12 mouse cellular contexts compared by ENCODE assay signal in genomic region chr5:124495547-124495946, GRCm38 (mm10). TPM values are rescaled to one million over a fixed set of nuclear protein-coding genes. Genes with fewer than 3 reads are reported as not detected.
DNase-seq lines count a peak whose midpoint lies in the region; ATAC-seq and TF ChIP-seq lines count a peak whose summit lies in the region.
"Had no signal": no experiment of that assay in that cellular context is flagged by ENCODE, and none has a peak within 500 bp of the region (broad histone marks: within the 10 kb centered on the region; RNA-seq: fewer than 3 reads in every experiment).

No protein-coding gene starts in this region.

- 61% methylated on average over 7 of the region's 7 CpGs for WGBS in forebrain, embryonic 13.5 days
- WGBS in forebrain, postnatal 0 days: 52% methylated on average over 7 of the region's 7 CpGs
- WGBS in midbrain, embryonic 12.5 days: 75% methylated on average over 7 of the region's 7 CpGs
- 59% methylated on average over 7 of the region's 7 CpGs for WGBS in midbrain, embryonic 15.5 days

- H3K4me1 ChIP-seq in forebrain, embryonic 13.5 days: 0 out of 2 replicates have a peak, but pooled peaks cover 11% of the 10 kb centered on the region
- no peaks in the 10 kb centered on the region for H3K4me1 ChIP-seq in forebrain, postnatal 0 days (ENCODE audit: insufficient read depth)
- 0 out of 2 replicates have a peak, but pooled peaks cover 7% of the 10 kb centered on the region for H3K4me1 ChIP-seq in midbrain, embryonic 12.5 days
- H3K4me1 ChIP-seq in midbrain, embryonic 15.5 days: no peaks in the 10 kb centered on the region
- H3K4me1 ChIP-seq: stomach, embryonic 15.5 days had no signal

- no peaks in the 10 kb centered on the region for H3K27me3 ChIP-seq in forebrain, embryonic 13.5 days
- H3K27me3 ChIP-seq in forebrain, postnatal 0 days (ENCODE audit: insufficient read depth, low read length): no peaks in the 10 kb centered on the region
- no peaks in the 10 kb centered on the region for H3K27me3 ChIP-seq in midbrain, embryonic 12.5 days
- no peaks in the 10 kb centered on the region for H3K27me3 ChIP-seq in midbrain, embryonic 15.5 days (replicated peaks)
- H3K27me3 ChIP-seq: stomach, embryonic 15.5 days had no signal

- H3K9me3 ChIP-seq in forebrain, embryonic 13.5 days (replicated peaks): no peaks in the 10 kb centered on the region
- no peaks in the 10 kb centered on the region for H3K9me3 ChIP-seq in forebrain, postnatal 0 days (ENCODE audit: low read length)
- H3K9me3 ChIP-seq in midbrain, embryonic 12.5 days: no peaks in the 10 kb centered on the region
- H3K9me3 ChIP-seq in midbrain, embryonic 15.5 days: no peaks in the 10 kb centered on the region
- H3K9me3 ChIP-seq: stomach, embryonic 15.5 days had no signal

- H3K4me3 ChIP-seq in forebrain, embryonic 13.5 days: no peak overlapping the region
- no peak overlapping the region for H3K4me3 ChIP-seq in forebrain, postnatal 0 days (ENCODE audit: low read depth, low read length)
- no peak overlapping the region for H3K4me3 ChIP-seq in midbrain, embryonic 12.5 days
- no peak overlapping the region for H3K4me3 ChIP-seq in midbrain, embryonic 15.5 days
- H3K4me3 ChIP-seq: stomach, embryonic 15.5 days had no signal

- H3K36me3 ChIP-seq in forebrain, embryonic 13.5 days (ENCODE audit: poor library complexity, severe bottlenecking): peaks cover 66% of the 10 kb centered on the region
- peaks cover 33% of the 10 kb centered on the region for H3K36me3 ChIP-seq in forebrain, postnatal 0 days (ENCODE audit: insufficient read depth)
- H3K36me3 ChIP-seq in midbrain, embryonic 12.5 days: peaks cover 52% of the 10 kb centered on the region
- peaks cover 9% of the 10 kb centered on the region; the same call in 1 of the 2 replicates for H3K36me3 ChIP-seq in midbrain, embryonic 15.5 days (replicated peaks)

- no peak overlapping the region for H3K9ac ChIP-seq in forebrain, embryonic 13.5 days
- H3K9ac ChIP-seq in forebrain, postnatal 0 days: no peak overlapping the region
- no peak overlapping the region for H3K9ac ChIP-seq in midbrain, embryonic 12.5 days (replicated peaks)
- H3K9ac ChIP-seq in midbrain, embryonic 15.5 days: no peak overlapping the region
- H3K9ac ChIP-seq: stomach, embryonic 15.5 days had no signal

- DNase-seq in forebrain, postnatal 0 days: no peak
- DNase-seq in mesoderm, embryonic 11.5 days (ENCODE audit: low read depth, low spot score): peak; percentile 36
- DNase-seq in thymus, postnatal 36 days: peak; percentile 46 to 64
- no peak for DNase-seq in layer of hippocampus, postnatal 25 days (ENCODE audit: extremely low spot score in 1 of 2, low spot score in 1 of 2)
- DNase-seq: adrenal gland, postnatal 25 days had no signal

- no peak for TF ChIP-seq CTCF in forebrain, postnatal 0 days (IDR thresholded peaks at IDR 0.05; ENCODE audit: low read depth)

- ATAC-seq in forebrain, embryonic 13.5 days: no peak
- ATAC-seq in forebrain, postnatal 0 days: no peak
- no peak for ATAC-seq in midbrain, embryonic 12.5 days (ENCODE audit: low FRiP score, low read depth)
- no peak for ATAC-seq in midbrain, embryonic 15.5 days (replicated peaks)
- ATAC-seq in erythroblast, adult 5-6 weeks (replicated peaks; ENCODE audit: low FRiP score, poor library complexity, severe bottlenecking): no peak
- ATAC-seq: inflammation-experienced regulatory T-cells, adult 6 months had no signal

- 0 out of 2 replicates have a peak overlapping the region, but pooled peaks have one; percentile 4 for H3K4me2 ChIP-seq in forebrain, embryonic 13.5 days
- no peak overlapping the region for H3K4me2 ChIP-seq in forebrain, postnatal 0 days (ENCODE audit: low read depth)
- H3K4me2 ChIP-seq in midbrain, embryonic 12.5 days (replicated peaks): no peak overlapping the region
- no peak overlapping the region for H3K4me2 ChIP-seq in midbrain, embryonic 15.5 days
- H3K4me2 ChIP-seq: stomach, embryonic 15.5 days had no signal

- peak overlapping the region; percentile 66 for H3K27ac ChIP-seq in forebrain, embryonic 13.5 days
- no peak overlapping the region for H3K27ac ChIP-seq in forebrain, postnatal 0 days (ENCODE audit: low read depth, low read length)
- peak overlapping the region; percentile 1; the same call in 1 of the 2 replicates for H3K27ac ChIP-seq in midbrain, embryonic 12.5 days (replicated peaks)
- no peak overlapping the region for H3K27ac ChIP-seq in midbrain, embryonic 15.5 days
- H3K27ac ChIP-seq: kidney, postnatal 0 days; stomach, embryonic 15.5 days had no signal

RNA-seq across cellular contexts. Expression of gene Snrnp35, which starts 12.6 kb away (rescaled TPM):
- polyA plus RNA-seq in forebrain, embryonic 13.5 days (2015; fragmentation: Nextera tagmentation; extraction: Ambion mirVana): 27.2 and 27.8 TPM in 2 replicates
- total RNA-seq in forebrain, postnatal 0 days (2014; rRNA removed): 15.9 and 16.0 TPM in 2 replicates
- 16.6 and 17.7 TPM in 2 replicates for polyA plus RNA-seq in forebrain, postnatal 0 days (2015; fragmentation: Nextera tagmentation; extraction: Ambion mirVana)
- 26.2 and 28.9 TPM in 2 replicates for polyA plus RNA-seq in midbrain, embryonic 12.5 days (2016; fragmentation: Nextera tagmentation; extraction: Ambion mirVana)
- 18.9 and 19.1 TPM in 2 replicates for polyA plus RNA-seq in midbrain, embryonic 15.5 days (2015; fragmentation: Nextera tagmentation; extraction: Ambion mirVana)
- total RNA-seq in erythroblast, adult 5-6 weeks (2015; ENCODE audit: low replicate concordance): 3.8 TPM in 1 of 2 replicates, not detected in the other
- total RNA-seq in erythroblast, adult 5-6 weeks (2017; ENCODE audit: low replicate concordance): 6.0 and 6.8 TPM in 2 replicates
- 10 to 100 TPM; 20.6 to 25.9 TPM for total RNA-seq in layer of hippocampus, postnatal 25 days (2021)

RNA-seq across cellular contexts. Expression of gene Rilpl2, which starts 17.4 kb away (rescaled TPM):
- 19.3 and 22.3 TPM in 2 replicates for polyA plus RNA-seq in forebrain, embryonic 13.5 days (2015; fragmentation: Nextera tagmentation; extraction: Ambion mirVana)
- total RNA-seq in forebrain, postnatal 0 days (2014; rRNA removed): 37.9 and 38.2 TPM in 2 replicates
- 39.4 and 41.2 TPM in 2 replicates for polyA plus RNA-seq in forebrain, postnatal 0 days (2015; fragmentation: Nextera tagmentation; extraction: Ambion mirVana)
- 19.0 and 20.3 TPM in 2 replicates for polyA plus RNA-seq in midbrain, embryonic 12.5 days (2016; fragmentation: Nextera tagmentation; extraction: Ambion mirVana)
- 24.7 and 25.2 TPM in 2 replicates for polyA plus RNA-seq in midbrain, embryonic 15.5 days (2015; fragmentation: Nextera tagmentation; extraction: Ambion mirVana)
- total RNA-seq in erythroblast, adult 5-6 weeks (2015; ENCODE audit: low replicate concordance): 9.4 and 19.0 TPM in 2 replicates
- 13.1 and 13.4 TPM in 2 replicates for total RNA-seq in erythroblast, adult 5-6 weeks (2017; ENCODE audit: low replicate concordance)
- total RNA-seq in layer of hippocampus, postnatal 25 days (2021): 10 to 100 TPM; 18.7 to 22.7 TPM

RNA-seq across cellular contexts. Expression of gene Rilpl1, which starts 35.6 kb away (rescaled TPM):
- 10.4 and 10.6 TPM in 2 replicates for polyA plus RNA-seq in forebrain, embryonic 13.5 days (2015; fragmentation: Nextera tagmentation; extraction: Ambion mirVana)
- total RNA-seq in forebrain, postnatal 0 days (2014; rRNA removed): 11.8 and 14.4 TPM in 2 replicates
- 9.0 and 10.0 TPM in 2 replicates for polyA plus RNA-seq in forebrain, postnatal 0 days (2015; fragmentation: Nextera tagmentation; extraction: Ambion mirVana)
- 17.0 and 17.6 TPM in 2 replicates for polyA plus RNA-seq in midbrain, embryonic 12.5 days (2016; fragmentation: Nextera tagmentation; extraction: Ambion mirVana)
- polyA plus RNA-seq in midbrain, embryonic 15.5 days (2015; fragmentation: Nextera tagmentation; extraction: Ambion mirVana): 11.8 and 14.3 TPM in 2 replicates
- total RNA-seq in erythroblast, adult 5-6 weeks (2015; ENCODE audit: low replicate concordance): not detected in 2 replicates
- total RNA-seq in erythroblast, adult 5-6 weeks (2017; ENCODE audit: low replicate concordance): 1.1 and 1.6 TPM in 2 replicates
- 10 to 100 TPM; 57.4 to 62.4 TPM for total RNA-seq in layer of hippocampus, postnatal 25 days (2021)

RNA-seq across cellular contexts. Expression of gene Tmed2, which starts 44.9 kb away (rescaled TPM):
- polyA plus RNA-seq in forebrain, embryonic 13.5 days (2015; fragmentation: Nextera tagmentation; extraction: Ambion mirVana): 378 and 389 TPM in 2 replicates
- total RNA-seq in forebrain, postnatal 0 days (2014; rRNA removed): 279 and 319 TPM in 2 replicates
- 354 and 380 TPM in 2 replicates for polyA plus RNA-seq in forebrain, postnatal 0 days (2015; fragmentation: Nextera tagmentation; extraction: Ambion mirVana)
- 376 and 388 TPM in 2 replicates for polyA plus RNA-seq in midbrain, embryonic 12.5 days (2016; fragmentation: Nextera tagmentation; extraction: Ambion mirVana)
- polyA plus RNA-seq in midbrain, embryonic 15.5 days (2015; fragmentation: Nextera tagmentation; extraction: Ambion mirVana): 321 and 332 TPM in 2 replicates
- 187 and 211 TPM in 2 replicates for total RNA-seq in erythroblast, adult 5-6 weeks (2015; ENCODE audit: low replicate concordance)
- total RNA-seq in erythroblast, adult 5-6 weeks (2017; ENCODE audit: low replicate concordance): 222 and 325 TPM in 2 replicates
- 100 to 1,000 TPM in 1 of 2 experiments, 10 to 100 TPM in 1; 90.0 to 104 TPM for total RNA-seq in layer of hippocampus, postnatal 25 days (2021)

RNA-seq across cellular contexts. Expression of gene Kmt5a, which starts 55.8 kb away (rescaled TPM):
- polyA plus RNA-seq in forebrain, embryonic 13.5 days (2015; fragmentation: Nextera tagmentation; extraction: Ambion mirVana): 30.0 and 30.6 TPM in 2 replicates
- 43.4 and 45.0 TPM in 2 replicates for total RNA-seq in forebrain, postnatal 0 days (2014; rRNA removed)
- 21.2 and 23.6 TPM in 2 replicates for polyA plus RNA-seq in forebrain, postnatal 0 days (2015; fragmentation: Nextera tagmentation; extraction: Ambion mirVana)
- 48.5 and 52.8 TPM in 2 replicates for polyA plus RNA-seq in midbrain, embryonic 12.5 days (2016; fragmentation: Nextera tagmentation; extraction: Ambion mirVana)
- polyA plus RNA-seq in midbrain, embryonic 15.5 days (2015; fragmentation: Nextera tagmentation; extraction: Ambion mirVana): 36.4 and 49.1 TPM in 2 replicates
- 89.3 and 92.4 TPM in 2 replicates for total RNA-seq in erythroblast, adult 5-6 weeks (2015; ENCODE audit: low replicate concordance)
- total RNA-seq in erythroblast, adult 5-6 weeks (2017; ENCODE audit: low replicate concordance): 105 and 107 TPM in 2 replicates
- 10 to 100 TPM; 58.5 to 63.1 TPM for total RNA-seq in layer of hippocampus, postnatal 25 days (2021)

Comparison
In these comparisons a context has a peak if more than half of its experiments do, and no peak if none do; other contexts are left out.
1. H3K27ac ChIP-seq: peak in forebrain, embryonic 13.5 days (single experiment) and midbrain, embryonic 12.5 days (single experiment); none in forebrain, postnatal 0 days (single experiment) and midbrain, embryonic 15.5 days (single experiment).
2. DNase-seq: peak in mesoderm, embryonic 11.5 days (single experiment) and thymus, postnatal 36 days (2 of 2); none in forebrain, postnatal 0 days (single experiment) and layer of hippocampus, postnatal 25 days (0 of 2).